Mouse (Mus musculus): ENCODE results near the gene Batf3. TPM values are rescaled to one million over a fixed set of nuclear protein-coding genes. Genes with fewer than 3 reads are reported as not detected.

The Batf3 gene
- polyA plus RNA-seq, 1 experiment = 3.8 TPM

GRCm38 (mm10) chr1:191075199-191075883 lies 22.3 kb upstream of the Batf3 start:
- H3K27ac ChIP-seq (ENCODE audit: control insufficient read depth, insufficient read depth, low read depth, low read length, poor library complexity) = no peak overlapping the region

GRCm38 (mm10) chr1:191083230-191083629 lies 14.4 kb upstream of the Batf3 start:
- 83% methylated on average over 8 of the region's 8 CpGs for WGBS

More at GRCm38 (mm10) chr1:191075199-191075883, 22.3 kb upstream of the Batf3 start:
- H3K4me1 ChIP-seq (ENCODE audit: control insufficient read depth, insufficient read depth, low read length) = peaks cover 6% of the 10 kb centered on the region; the same call in 1 of the 2 replicates
- WGBS = 43% methylated on average over 10 of the region's 10 CpGs
- no peak overlapping the region for H3K4me3 ChIP-seq (replicated peaks; ENCODE audit: control insufficient read depth, low read depth, low read length)
- TF ChIP-seq POLR2A (IDR thresholded peaks at IDR 0.05; ENCODE audit: borderline replicate concordance, control insufficient read depth, low read depth, low read length) (no peak), CTCF (IDR thresholded peaks at IDR 0.05; ENCODE audit: control insufficient read depth, insufficient read depth, low read length) (peak; percentile 35; the same call in 1 of the 2 replicates)

GRCm38 (mm10) chr1:191084951-191085559 lies 12.6 kb upstream of the Batf3 start:
- no peak for TF ChIP-seq POLR2A (IDR thresholded peaks at IDR 0.05; ENCODE audit: borderline replicate concordance, control insufficient read depth, low read depth, low read length)
- TF ChIP-seq CTCF (IDR thresholded peaks at IDR 0.05; ENCODE audit: control insufficient read depth, insufficient read depth, low read length) = peak; percentile 60
- 56% methylated on average over 5 of the region's 5 CpGs for WGBS
- Histone ChIP-seq H3K27ac (ENCODE audit: control insufficient read depth, insufficient read depth, low read depth, low read length, poor library complexity) (peak overlapping the region; percentile 67; the same call in 1 of the 2 replicates), H3K4me1 (ENCODE audit: control insufficient read depth, insufficient read depth, low read length) (peaks cover 2% of the 10 kb centered on the region), H3K4me3 (replicated peaks; ENCODE audit: control insufficient read depth, low read depth, low read length) (no peak overlapping the region)

More at GRCm38 (mm10) chr1:191083230-191083629, 14.4 kb upstream of the Batf3 start:
- no peak for TF ChIP-seq POLR2A (IDR thresholded peaks at IDR 0.05; ENCODE audit: borderline replicate concordance, control insufficient read depth, low read depth, low read length)
- TF ChIP-seq CTCF (IDR thresholded peaks at IDR 0.05; ENCODE audit: control insufficient read depth, insufficient read depth, low read length) = no peak
- H3K4me3 ChIP-seq (replicated peaks; ENCODE audit: control insufficient read depth, low read depth, low read length) = no peak overlapping the region
- no peak overlapping the region for H3K27ac ChIP-seq (ENCODE audit: control insufficient read depth, insufficient read depth, low read depth, low read length, poor library complexity)
- peaks cover 2% of the 10 kb centered on the region for H3K4me1 ChIP-seq (ENCODE audit: control insufficient read depth, insufficient read depth, low read length)

- WGBS = 17% methylated on average over 12 of the region's 12 CpGs
- TF ChIP-seq POLR2A (IDR thresholded peaks at IDR 0.05; ENCODE audit: borderline replicate concordance, control insufficient read depth, low read depth, low read length) (peak; percentile 43; the same call in 1 of the 2 replicates), CTCF (IDR thresholded peaks at IDR 0.05; ENCODE audit: control insufficient read depth, insufficient read depth, low read length) (no peak)
- Histone ChIP-seq H3K27ac (ENCODE audit: control insufficient read depth, insufficient read depth, low read depth, low read length, poor library complexity) (peak overlapping the region; percentile 67), H3K4me3 (replicated peaks; ENCODE audit: control insufficient read depth, low read depth, low read length) (no peak overlapping the region), H3K4me1 (ENCODE audit: control insufficient read depth, insufficient read depth, low read length) (peaks cover 2% of the 10 kb centered on the region)
Observed at GRCm38 (mm10) chr1:191085597-191085996, 12.1 kb upstream of the Batf3 start.

GRCm38 (mm10) chr1:191086304-191086878 lies 11.3 kb upstream of the Batf3 start:
- Histone ChIP-seq H3K4me3 (replicated peaks; ENCODE audit: control insufficient read depth, low read depth, low read length) (no peak overlapping the region), H3K27ac (ENCODE audit: control insufficient read depth, insufficient read depth, low read depth, low read length, poor library complexity) (no peak overlapping the region), H3K4me1 (ENCODE audit: control insufficient read depth, insufficient read depth, low read length) (peaks cover 2% of the 10 kb centered on the region)
- 42% methylated on average over 7 of the region's 7 CpGs for WGBS
- TF ChIP-seq CTCF (IDR thresholded peaks at IDR 0.05; ENCODE audit: control insufficient read depth, insufficient read depth, low read length) (no peak), POLR2A (IDR thresholded peaks at IDR 0.05; ENCODE audit: borderline replicate concordance, control insufficient read depth, low read depth, low read length) (no peak)

- H3K27ac ChIP-seq (ENCODE audit: control insufficient read depth, insufficient read depth, low read depth, low read length, poor library complexity) = no peak overlapping the region
- TF ChIP-seq POLR2A (IDR thresholded peaks at IDR 0.05; ENCODE audit: borderline replicate concordance, control insufficient read depth, low read depth, low read length) = no peak
- WGBS = 66% methylated on average over 8 of the region's 8 CpGs
Observed at GRCm38 (mm10) chr1:191086960-191087359, 10.7 kb upstream of the Batf3 start.

GRCm38 (mm10) chr1:191087955-191088354 lies 9.7 kb upstream of the Batf3 start:
- Histone ChIP-seq H3K4me1 (ENCODE audit: control insufficient read depth, insufficient read depth, low read length) (peaks cover 2% of the 10 kb centered on the region), H3K27ac (ENCODE audit: control insufficient read depth, insufficient read depth, low read depth, low read length, poor library complexity) (no peak overlapping the region), H3K4me3 (replicated peaks; ENCODE audit: control insufficient read depth, low read depth, low read length) (no peak overlapping the region)
- WGBS = 20% methylated on average over 5 of the region's 5 CpGs
- TF ChIP-seq CTCF (IDR thresholded peaks at IDR 0.05; ENCODE audit: control insufficient read depth, insufficient read depth, low read length) (no peak), POLR2A (IDR thresholded peaks at IDR 0.05; ENCODE audit: borderline replicate concordance, control insufficient read depth, low read depth, low read length) (no peak)

More at GRCm38 (mm10) chr1:191086960-191087359, 10.7 kb upstream of the Batf3 start:
- Histone ChIP-seq H3K4me1 (ENCODE audit: control insufficient read depth, insufficient read depth, low read length) (peaks cover 2% of the 10 kb centered on the region), H3K4me3 (replicated peaks; ENCODE audit: control insufficient read depth, low read depth, low read length) (no peak overlapping the region)

- Histone ChIP-seq H3K27ac (ENCODE audit: control insufficient read depth, insufficient read depth, low read depth, low read length, poor library complexity) (no peak overlapping the region), H3K4me1 (ENCODE audit: control insufficient read depth, insufficient read depth, low read length) (peaks cover 2% of the 10 kb centered on the region), H3K4me3 (replicated peaks; ENCODE audit: control insufficient read depth, low read depth, low read length) (no peak overlapping the region)
- WGBS = 65% methylated on average over 6 of the region's 6 CpGs
- no peak for TF ChIP-seq POLR2A (IDR thresholded peaks at IDR 0.05; ENCODE audit: borderline replicate concordance, control insufficient read depth, low read depth, low read length)
- TF ChIP-seq CTCF (IDR thresholded peaks at IDR 0.05; ENCODE audit: control insufficient read depth, insufficient read depth, low read length) = no peak
Observed at GRCm38 (mm10) chr1:191089355-191089754, 8.3 kb upstream of the Batf3 start.
